Mouse (Mus musculus): ENCODE results near the gene Pigf. TPM values are rescaled to one million over a fixed set of nuclear protein-coding genes. Genes with fewer than 3 reads are reported as not detected.

The Pigf gene
- polyA plus RNA-seq, 1 experiment from 2014 or later: 35.3 TPM

- H3K36me3 ChIP-seq (ENCODE audit: control insufficient read depth, insufficient read depth, low read length): 0 out of 2 replicates have a peak, but pooled peaks cover 2% of the 10 kb centered on the region
- no peaks in the 10 kb centered on the region for H3K9me3 ChIP-seq (replicated peaks; ENCODE audit: control insufficient read depth, low read length)
- H3K4me1 ChIP-seq (ENCODE audit: control insufficient read depth, insufficient read depth, low read length): peaks cover 12% of the 10 kb centered on the region; the same call in 1 of the 2 replicates
- WGBS: under 1% methylated on average over 24 of the region's 24 CpGs
- H3K9ac ChIP-seq (ENCODE audit: low read length): peak overlapping the region; percentile 75
- ATAC-seq (peak; percentile 63), DNase-seq (ENCODE audit: low spot score) (peak; percentile 93)
- H3K27ac ChIP-seq (ENCODE audit: low read depth, low read length): peak overlapping the region; percentile 77
- no peaks in the 10 kb centered on the region for H3K27me3 ChIP-seq (replicated peaks; ENCODE audit: control insufficient read depth, insufficient read depth, low read length)
- peak overlapping the region; percentile 68 for H3K4me3 ChIP-seq (ENCODE audit: low read depth, low read length)
- H3K4me2 ChIP-seq (ENCODE audit: low read length): peak overlapping the region; percentile 72
These were observed 62.8 kb downstream of the Pigf start for GRCm38 (mm10) chr17:86962297-86962893.

GRCm38 (mm10) chr17:86961301-86961841 lies 63.8 kb downstream of the Pigf start:
- Histone ChIP-seq H3K4me2 (ENCODE audit: low read length) (peak overlapping the region; percentile 72; the same call in 1 of the 2 replicates), H3K9ac (ENCODE audit: low read length) (no peak overlapping the region)
- no peak for DNase-seq (ENCODE audit: low spot score)

DNA sequence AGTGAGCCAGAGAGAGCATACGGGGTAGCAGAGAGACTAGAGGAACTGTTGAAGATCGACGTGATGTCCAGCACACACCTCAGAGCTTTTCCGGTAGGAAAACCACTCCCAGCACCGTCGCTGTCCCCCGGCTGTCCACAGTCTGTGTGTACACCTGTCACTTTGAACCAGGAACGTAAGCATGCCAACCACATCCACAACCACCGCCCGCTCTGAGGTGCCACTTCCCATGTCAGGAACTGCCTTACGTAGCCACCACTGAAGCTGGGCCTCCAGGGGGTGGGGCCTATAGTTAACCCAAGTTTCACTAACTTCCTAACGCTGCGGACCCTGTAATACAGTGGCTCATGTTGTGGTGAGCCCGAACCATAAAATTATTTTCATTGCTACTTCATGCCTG lies 67.2 kb downstream of the Pigf start:
- H3K27me3 ChIP-seq (replicated peaks; ENCODE audit: control insufficient read depth, insufficient read depth, low read length): no peaks in the 10 kb centered on the region
- ATAC-seq: no peak
- WGBS: 85% methylated on average over 14 of the region's 14 CpGs
- no peaks in the 10 kb centered on the region for H3K36me3 ChIP-seq (ENCODE audit: control insufficient read depth, insufficient read depth, low read length)
- no peaks in the 10 kb centered on the region for H3K9me3 ChIP-seq (replicated peaks; ENCODE audit: control insufficient read depth, low read length)
- DNase-seq (ENCODE audit: low spot score): no peak
- H3K27ac ChIP-seq (ENCODE audit: low read depth, low read length): no peak overlapping the region
- no peak overlapping the region for H3K9ac ChIP-seq (ENCODE audit: low read length)
- H3K4me1 ChIP-seq (ENCODE audit: control insufficient read depth, insufficient read depth, low read length): peaks cover 3% of the 10 kb centered on the region; the same call in 1 of the 2 replicates
- H3K4me3 ChIP-seq (ENCODE audit: low read depth, low read length): no peak overlapping the region
- H3K4me2 ChIP-seq (ENCODE audit: low read length): no peak overlapping the region

More at GRCm38 (mm10) chr17:86961301-86961841, 63.8 kb downstream of the Pigf start:
- peaks cover 12% of the 10 kb centered on the region; the same call in 1 of the 2 replicates for H3K4me1 ChIP-seq (ENCODE audit: control insufficient read depth, insufficient read depth, low read length)
- no peaks in the 10 kb centered on the region for H3K9me3 ChIP-seq (replicated peaks; ENCODE audit: control insufficient read depth, low read length)
- 68% methylated on average over 8 of the region's 8 CpGs for WGBS
- no peak overlapping the region for H3K27ac ChIP-seq (ENCODE audit: low read depth, low read length)
- no peak overlapping the region for H3K4me3 ChIP-seq (ENCODE audit: low read depth, low read length)
- no peaks in the 10 kb centered on the region for H3K27me3 ChIP-seq (replicated peaks; ENCODE audit: control insufficient read depth, insufficient read depth, low read length)
- no peak for ATAC-seq
- no peaks in the 10 kb centered on the region for H3K36me3 ChIP-seq (ENCODE audit: control insufficient read depth, insufficient read depth, low read length)

DNA sequence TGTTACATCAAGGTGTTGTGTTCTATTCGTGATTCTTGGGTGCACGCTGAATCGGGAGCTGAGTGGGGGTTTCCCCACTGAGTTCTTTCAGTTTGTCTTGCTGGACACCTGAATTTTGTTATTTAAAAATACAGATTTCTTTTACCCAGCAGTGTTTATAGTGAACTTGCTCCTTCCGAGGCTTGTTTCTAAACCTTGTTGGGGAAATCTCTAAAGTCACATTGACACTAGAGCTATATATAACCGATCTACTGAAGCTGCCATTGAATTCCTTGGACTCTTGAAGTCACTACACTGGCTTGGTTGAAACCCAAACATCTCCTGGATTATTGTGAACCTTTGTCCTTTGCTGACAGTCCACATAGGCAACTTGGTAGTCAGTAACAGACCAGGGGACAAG lies 68.0 kb downstream of the Pigf start:
- Histone ChIP-seq H3K36me3 (ENCODE audit: control insufficient read depth, insufficient read depth, low read length) (no peaks in the 10 kb centered on the region), H3K27me3 (replicated peaks; ENCODE audit: control insufficient read depth, insufficient read depth, low read length) (no peaks in the 10 kb centered on the region), H3K9ac (ENCODE audit: low read length) (no peak overlapping the region), H3K27ac (ENCODE audit: low read depth, low read length) (no peak overlapping the region), H3K4me1 (ENCODE audit: control insufficient read depth, insufficient read depth, low read length) (peaks cover 3% of the 10 kb centered on the region; the same call in 1 of the 2 replicates), H3K4me2 (ENCODE audit: low read length) (no peak overlapping the region), H3K9me3 (replicated peaks; ENCODE audit: control insufficient read depth, low read length) (no peaks in the 10 kb centered on the region), H3K4me3 (ENCODE audit: low read depth, low read length) (no peak overlapping the region)
- DNase-seq (ENCODE audit: low spot score) (no peak), ATAC-seq (no peak)
- WGBS: 93% methylated on average over 5 of the region's 5 CpGs

DNA sequence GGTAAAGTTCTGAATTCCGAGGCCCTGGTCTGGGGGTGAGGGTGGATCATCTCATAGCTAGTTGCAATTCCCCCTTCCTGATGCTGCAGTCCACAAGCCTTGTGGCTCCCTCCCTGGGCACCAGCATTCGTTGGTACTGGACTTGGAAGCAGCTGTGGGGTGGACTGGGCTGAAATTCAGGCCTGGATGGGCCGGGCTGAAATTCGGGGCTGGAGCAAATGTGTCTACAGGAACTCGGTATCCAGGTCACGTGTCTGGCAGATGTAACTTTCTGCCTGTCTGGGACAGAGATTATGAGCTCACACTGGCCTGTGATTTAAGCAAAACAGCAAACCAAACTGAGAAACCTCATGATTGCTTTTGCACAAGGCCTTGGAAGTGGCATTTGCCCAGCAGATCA lies 76.4 kb downstream of the Pigf start:
- Histone ChIP-seq H3K4me3 (ENCODE audit: low read depth, low read length) (no peak overlapping the region), H3K4me1 (ENCODE audit: control insufficient read depth, insufficient read depth, low read length) (no peaks in the 10 kb centered on the region), H3K9ac (ENCODE audit: low read length) (no peak overlapping the region), H3K27ac (ENCODE audit: low read depth, low read length) (no peak overlapping the region), H3K27me3 (replicated peaks; ENCODE audit: control insufficient read depth, insufficient read depth, low read length) (no peaks in the 10 kb centered on the region), H3K9me3 (replicated peaks; ENCODE audit: control insufficient read depth, low read length) (no peaks in the 10 kb centered on the region), H3K36me3 (ENCODE audit: control insufficient read depth, insufficient read depth, low read length) (no peaks in the 10 kb centered on the region), H3K4me2 (ENCODE audit: low read length) (no peak overlapping the region)
- 85% methylated on average over 6 of the region's 6 CpGs for WGBS
- DNase-seq (ENCODE audit: low spot score) (no peak), ATAC-seq (no peak)

DNA sequence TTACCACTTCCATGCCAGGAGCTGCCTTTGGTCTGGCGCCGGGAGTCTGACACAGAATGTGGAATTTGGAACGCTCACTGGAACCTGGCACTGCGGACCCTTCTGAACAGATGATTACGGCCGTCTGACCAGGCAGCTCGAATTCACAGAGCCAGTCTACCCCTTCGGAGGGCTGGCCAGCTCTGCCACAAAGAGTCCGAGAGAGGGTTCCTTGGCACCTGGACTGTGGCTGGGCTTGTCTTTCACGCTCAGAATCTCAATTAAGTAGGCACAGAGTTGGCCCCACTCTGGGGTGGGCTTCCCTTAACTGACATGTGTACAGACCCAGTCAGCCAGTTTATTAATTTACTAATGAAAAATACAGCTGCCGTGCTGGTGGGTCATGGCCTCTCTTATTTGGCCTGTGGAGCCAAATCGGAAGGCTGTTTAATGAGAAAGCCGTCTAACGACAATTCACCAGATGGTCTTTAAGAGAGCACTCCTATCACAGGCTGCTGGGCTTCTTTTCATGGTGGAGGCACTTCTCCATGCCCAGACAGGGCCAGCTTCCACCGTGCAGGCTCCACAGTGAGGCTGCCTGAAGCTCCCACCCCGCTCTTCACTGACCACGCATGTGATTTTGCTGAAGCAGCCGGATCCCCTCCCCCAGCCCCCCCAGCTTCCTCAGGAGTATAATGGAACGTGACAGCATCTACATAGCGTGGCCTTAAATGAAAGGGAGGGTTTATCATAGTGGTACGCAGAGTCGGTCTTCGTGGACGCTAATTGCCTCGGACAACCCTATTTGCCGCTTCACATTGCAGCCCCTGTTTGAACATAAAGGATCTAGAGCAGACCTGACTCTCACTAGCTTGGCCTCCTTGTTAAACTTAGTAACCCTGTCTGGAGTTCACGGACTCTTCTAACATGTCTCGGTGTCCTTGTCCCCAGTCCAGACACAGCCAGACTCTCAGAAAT lies 77.1 kb downstream of the Pigf start, which contains the start of gene Atp6v1e2:
Gene Atp6v1e2 (minus strand): TSS at position 58 of the 957 bp plus-strand sequence.
- no peak within 1 kb of the TSS for H3K4me2 ChIP-seq (ENCODE audit: low read length)
- peak; percentile 94 for ATAC-seq
- 62% methylated on average over 28 of the region's 28 CpGs for WGBS
- H3K36me3 ChIP-seq (ENCODE audit: control insufficient read depth, insufficient read depth, low read length): no peaks in the 10 kb centered on the region
- peak; percentile 78 for DNase-seq (ENCODE audit: low spot score)
- peak within 1 kb of the TSS; percentile 48; the same call in 1 of the 2 replicates for H3K27ac ChIP-seq (ENCODE audit: low read depth, low read length)
- no peaks in the 10 kb centered on the region for H3K9me3 ChIP-seq (replicated peaks; ENCODE audit: control insufficient read depth, low read length)
- H3K4me1 ChIP-seq (ENCODE audit: control insufficient read depth, insufficient read depth, low read length): no peaks in the 10 kb centered on the region
- no peaks in the 10 kb centered on the region for H3K27me3 ChIP-seq (replicated peaks; ENCODE audit: control insufficient read depth, insufficient read depth, low read length)
- no peak within 1 kb of the TSS for H3K9ac ChIP-seq (ENCODE audit: low read length)
- H3K4me3 ChIP-seq (ENCODE audit: low read depth, low read length): no peak within 1 kb of the TSS

Other genes with a start within 250 kb of the Pigf start
- not detected in 2 replicates for gene Tmem247, start 108.1 kb downstream of the Pigf start, polyA plus RNA-seq (2014; fragmentation: Nextera tagmentation; extraction: Ambion mirVana)
- gene Atp6v1e2, start 77.5 kb downstream of the Pigf start, polyA plus RNA-seq (2014; fragmentation: Nextera tagmentation; extraction: Ambion mirVana): not detected in 2 replicates
- gene Rhoq, start 62.3 kb downstream of the Pigf start, polyA plus RNA-seq (2014; fragmentation: Nextera tagmentation; extraction: Ambion mirVana): 5.2 and 6.2 TPM in 2 replicates
- gene Cript, start 144 bp upstream of the Pigf start, polyA plus RNA-seq (2014; fragmentation: Nextera tagmentation; extraction: Ambion mirVana): 249 and 265 TPM in 2 replicates
- gene Socs5, start 82.3 kb upstream of the Pigf start, polyA plus RNA-seq (2014; fragmentation: Nextera tagmentation; extraction: Ambion mirVana): 13.2 and 15.4 TPM in 2 replicates
- gene Mcfd2, start 240.5 kb upstream of the Pigf start, polyA plus RNA-seq (2014; fragmentation: Nextera tagmentation; extraction: Ambion mirVana): 56.1 and 63.4 TPM in 2 replicates